Mouse (Mus musculus): Measurements from ENCODE around the gene Stxbp6. TPM values are rescaled to one million over a fixed set of nuclear protein-coding genes. Genes with fewer than 3 reads are reported as not detected.

Gene Stxbp6
- polyA plus RNA-seq, 1 experiment from 2014 or later, result 19.5 TPM

DNA sequence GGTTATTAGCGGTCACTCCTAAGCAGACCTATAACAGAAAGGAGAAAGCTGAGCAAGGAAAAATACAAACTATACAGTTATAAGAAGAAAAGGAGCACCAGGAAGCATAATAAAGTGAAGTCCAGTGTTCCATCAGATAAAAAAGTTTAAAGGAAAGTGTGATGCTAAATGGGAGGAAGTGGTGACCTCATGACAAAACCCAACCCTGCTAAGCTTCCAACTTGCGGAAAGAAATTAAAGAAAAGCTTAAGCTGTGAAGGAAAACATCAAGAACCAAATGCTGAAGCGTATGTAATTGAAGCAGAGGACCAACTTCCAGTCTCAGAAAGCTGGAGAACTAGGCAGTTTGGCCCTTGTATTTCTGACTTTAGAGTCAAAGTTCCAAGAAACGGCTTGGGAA lies 77.1 kb downstream of the Stxbp6 start:
- ATAC-seq (ENCODE audit: insufficient number of reproducible peaks, insufficient read depth, low FRiP score, low read depth), result no peak
- Histone ChIP-seq H3K4me1 (ENCODE audit: control insufficient read depth, insufficient read depth, low read length) (no peaks in the 10 kb centered on the region), H3K27ac (ENCODE audit: low read length) (no peak overlapping the region), H3K9me3 (ENCODE audit: control insufficient read depth, low read depth, low read length) (no peaks in the 10 kb centered on the region), H3K9ac (replicated peaks; ENCODE audit: low read depth, low read length) (no peak overlapping the region), H3K36me3 (ENCODE audit: control insufficient read depth, insufficient read depth, low read length) (no peaks in the 10 kb centered on the region), H3K4me2 (replicated peaks; ENCODE audit: low read depth, low read length) (no peak overlapping the region), H3K4me3 (ENCODE audit: low read depth, low read length) (no peak overlapping the region), H3K27me3 (ENCODE audit: control insufficient read depth, insufficient read depth, low read length) (no peaks in the 10 kb centered on the region)
- WGBS, result 82% methylated on average over 4 of the region's 4 CpGs

DNA sequence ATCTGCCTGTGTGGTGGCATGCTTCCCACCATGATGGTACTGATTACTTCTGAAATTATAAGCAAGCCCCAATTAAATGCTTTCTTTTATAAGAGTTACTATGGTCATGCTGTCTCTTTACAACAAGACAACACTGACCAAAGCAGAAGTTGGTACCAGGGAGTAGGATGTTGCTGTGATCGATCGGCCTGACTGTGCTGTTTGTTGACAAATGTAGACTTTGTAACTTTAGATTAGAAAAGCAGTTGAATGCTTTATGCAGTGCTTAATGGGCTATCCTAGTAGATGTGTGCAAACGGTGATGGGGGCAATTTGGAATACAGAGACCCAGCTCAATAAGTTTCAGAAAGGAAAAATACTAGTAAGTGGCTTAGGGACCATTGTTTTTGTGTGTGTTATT lies 77.6 kb downstream of the Stxbp6 start:
- no peak for ATAC-seq (ENCODE audit: insufficient number of reproducible peaks, insufficient read depth, low FRiP score, low read depth)
- WGBS, result 84% methylated on average over 3 of the region's 3 CpGs
- H3K9me3 ChIP-seq (ENCODE audit: control insufficient read depth, low read depth, low read length), result no peaks in the 10 kb centered on the region

DNA sequence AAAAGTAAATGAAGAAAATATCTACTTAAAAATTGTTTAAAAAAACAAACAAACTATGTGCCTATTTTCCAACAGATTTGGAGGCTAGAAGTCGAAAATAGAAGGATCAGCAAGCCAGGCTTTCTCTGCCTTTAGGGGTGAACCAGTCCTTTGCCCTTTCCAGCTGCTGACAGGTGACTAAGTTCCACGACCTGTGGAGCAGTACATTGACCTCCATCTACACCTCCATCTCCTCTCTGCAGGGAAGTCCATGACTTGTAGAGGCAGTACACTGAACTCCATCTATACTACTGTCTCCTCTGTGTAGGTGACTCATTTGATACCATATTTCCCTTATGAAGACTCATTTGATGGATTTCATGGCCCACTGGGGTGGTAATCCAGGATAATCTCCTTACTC lies 78.2 kb downstream of the Stxbp6 start:
- 75% methylated on average over 2 of the region's 2 CpGs for WGBS
- H3K9ac ChIP-seq (replicated peaks; ENCODE audit: low read depth, low read length), result no peak overlapping the region
- H3K4me2 ChIP-seq (replicated peaks; ENCODE audit: low read depth, low read length), result no peak overlapping the region
- no peak overlapping the region for H3K4me3 ChIP-seq (ENCODE audit: low read depth, low read length)
- H3K27me3 ChIP-seq (ENCODE audit: control insufficient read depth, insufficient read depth, low read length), result no peaks in the 10 kb centered on the region
- no peak for ATAC-seq (ENCODE audit: insufficient number of reproducible peaks, insufficient read depth, low FRiP score, low read depth)
- no peaks in the 10 kb centered on the region for H3K36me3 ChIP-seq (ENCODE audit: control insufficient read depth, insufficient read depth, low read length)
- no peaks in the 10 kb centered on the region for H3K9me3 ChIP-seq (ENCODE audit: control insufficient read depth, low read depth, low read length)
- no peaks in the 10 kb centered on the region for H3K4me1 ChIP-seq (ENCODE audit: control insufficient read depth, insufficient read depth, low read length)
- H3K27ac ChIP-seq (ENCODE audit: low read length), result no peak overlapping the region

More for the DNA sequence above, 77.6 kb downstream of the Stxbp6 start:
- Histone ChIP-seq H3K9ac (replicated peaks; ENCODE audit: low read depth, low read length) (no peak overlapping the region), H3K36me3 (ENCODE audit: control insufficient read depth, insufficient read depth, low read length) (no peaks in the 10 kb centered on the region), H3K4me1 (ENCODE audit: control insufficient read depth, insufficient read depth, low read length) (no peaks in the 10 kb centered on the region), H3K27me3 (ENCODE audit: control insufficient read depth, insufficient read depth, low read length) (no peaks in the 10 kb centered on the region), H3K4me3 (ENCODE audit: low read depth, low read length) (no peak overlapping the region), H3K4me2 (replicated peaks; ENCODE audit: low read depth, low read length) (no peak overlapping the region), H3K27ac (ENCODE audit: low read length) (no peak overlapping the region)

DNA sequence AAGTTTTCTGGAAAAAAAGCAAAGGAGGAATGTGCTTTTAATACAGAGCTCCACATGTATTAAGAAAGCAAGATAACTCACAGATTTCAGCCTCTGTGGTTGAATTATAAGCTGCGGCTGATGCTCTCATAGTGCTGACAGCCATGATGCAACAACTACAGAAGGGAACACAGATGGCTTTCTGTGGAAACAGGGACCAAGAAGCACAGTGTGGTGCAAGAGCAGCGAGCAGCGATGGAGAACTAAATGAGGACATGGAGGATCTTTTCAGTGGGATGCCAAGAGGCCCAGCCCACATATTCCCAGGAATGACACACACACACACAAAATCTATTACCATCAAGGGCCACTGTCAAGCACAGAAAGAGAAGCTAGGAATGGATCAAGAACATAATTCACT lies 81.1 kb downstream of the Stxbp6 start:
- WGBS, result 94% methylated on average over 3 of the region's 3 CpGs
- Histone ChIP-seq H3K4me2 (replicated peaks; ENCODE audit: low read depth, low read length) (no peak overlapping the region), H3K27ac (ENCODE audit: low read length) (no peak overlapping the region), H3K9ac (replicated peaks; ENCODE audit: low read depth, low read length) (no peak overlapping the region), H3K4me3 (ENCODE audit: low read depth, low read length) (no peak overlapping the region), H3K36me3 (ENCODE audit: control insufficient read depth, insufficient read depth, low read length) (no peaks in the 10 kb centered on the region), H3K4me1 (ENCODE audit: control insufficient read depth, insufficient read depth, low read length) (no peaks in the 10 kb centered on the region), H3K27me3 (ENCODE audit: control insufficient read depth, insufficient read depth, low read length) (no peaks in the 10 kb centered on the region), H3K9me3 (ENCODE audit: control insufficient read depth, low read depth, low read length) (no peaks in the 10 kb centered on the region)
- no peak for ATAC-seq (ENCODE audit: insufficient number of reproducible peaks, insufficient read depth, low FRiP score, low read depth)

DNA sequence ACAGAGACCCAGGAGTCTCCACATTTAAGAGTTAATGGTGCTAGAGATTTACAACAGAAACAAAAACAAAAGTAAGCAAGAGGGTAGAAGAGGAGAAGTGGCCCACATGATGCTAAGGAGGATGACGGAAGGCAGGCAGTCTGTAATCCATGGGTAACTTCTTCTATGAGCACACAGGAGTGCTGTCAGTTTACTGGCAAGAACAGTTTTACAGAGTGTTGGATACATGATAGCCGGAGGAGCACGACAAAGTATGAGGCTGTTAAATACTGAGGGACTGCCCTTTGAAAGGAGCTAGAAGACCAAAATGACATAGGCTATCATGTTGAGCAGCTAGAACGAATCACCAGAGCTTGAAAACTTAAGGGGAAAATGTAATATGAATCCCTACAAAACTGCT lies 81.7 kb downstream of the Stxbp6 start:
- Histone ChIP-seq H3K4me1 (ENCODE audit: control insufficient read depth, insufficient read depth, low read length) (no peaks in the 10 kb centered on the region), H3K9me3 (ENCODE audit: control insufficient read depth, low read depth, low read length) (no peaks in the 10 kb centered on the region), H3K36me3 (ENCODE audit: control insufficient read depth, insufficient read depth, low read length) (no peaks in the 10 kb centered on the region), H3K9ac (replicated peaks; ENCODE audit: low read depth, low read length) (no peak overlapping the region), H3K27me3 (ENCODE audit: control insufficient read depth, insufficient read depth, low read length) (no peaks in the 10 kb centered on the region), H3K4me3 (ENCODE audit: low read depth, low read length) (no peak overlapping the region), H3K4me2 (replicated peaks; ENCODE audit: low read depth, low read length) (no peak overlapping the region), H3K27ac (ENCODE audit: low read length) (no peak overlapping the region)
- 78% methylated on average over 4 of the region's 4 CpGs for WGBS
- ATAC-seq (ENCODE audit: insufficient number of reproducible peaks, insufficient read depth, low FRiP score, low read depth), result no peak

DNA sequence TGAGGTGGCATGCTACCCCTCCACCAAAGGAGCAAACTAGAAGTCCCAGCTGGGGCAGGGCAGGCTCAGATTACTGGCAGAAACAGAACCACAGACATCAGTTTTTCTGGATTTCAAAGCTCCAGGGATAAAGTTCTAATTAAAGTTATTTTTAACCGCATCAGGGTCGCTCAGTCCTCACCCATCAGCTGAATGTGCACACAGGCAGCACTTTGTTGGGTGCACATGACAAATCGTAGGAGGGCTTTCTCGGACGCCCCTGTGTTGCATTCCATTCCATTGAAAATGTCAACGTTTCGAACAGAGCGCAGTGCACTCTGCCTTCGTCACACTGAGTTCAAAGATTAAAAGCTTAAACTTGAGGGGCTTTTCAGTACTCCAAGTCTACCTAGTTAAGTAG lies 84.1 kb downstream of the Stxbp6 start:
- H3K36me3 ChIP-seq (ENCODE audit: control insufficient read depth, insufficient read depth, low read length), result no peaks in the 10 kb centered on the region
- no peaks in the 10 kb centered on the region for H3K4me1 ChIP-seq (ENCODE audit: control insufficient read depth, insufficient read depth, low read length)
- no peaks in the 10 kb centered on the region for H3K27me3 ChIP-seq (ENCODE audit: control insufficient read depth, insufficient read depth, low read length)
- H3K4me3 ChIP-seq (ENCODE audit: low read depth, low read length), result no peak overlapping the region
- no peak overlapping the region for H3K27ac ChIP-seq (ENCODE audit: low read length)
- 54% methylated on average over 9 of the region's 9 CpGs for WGBS
- no peak overlapping the region for H3K9ac ChIP-seq (replicated peaks; ENCODE audit: low read depth, low read length)
- no peaks in the 10 kb centered on the region for H3K9me3 ChIP-seq (ENCODE audit: control insufficient read depth, low read depth, low read length)
- H3K4me2 ChIP-seq (replicated peaks; ENCODE audit: low read depth, low read length), result no peak overlapping the region
- no peak for ATAC-seq (ENCODE audit: insufficient number of reproducible peaks, insufficient read depth, low FRiP score, low read depth)

DNA sequence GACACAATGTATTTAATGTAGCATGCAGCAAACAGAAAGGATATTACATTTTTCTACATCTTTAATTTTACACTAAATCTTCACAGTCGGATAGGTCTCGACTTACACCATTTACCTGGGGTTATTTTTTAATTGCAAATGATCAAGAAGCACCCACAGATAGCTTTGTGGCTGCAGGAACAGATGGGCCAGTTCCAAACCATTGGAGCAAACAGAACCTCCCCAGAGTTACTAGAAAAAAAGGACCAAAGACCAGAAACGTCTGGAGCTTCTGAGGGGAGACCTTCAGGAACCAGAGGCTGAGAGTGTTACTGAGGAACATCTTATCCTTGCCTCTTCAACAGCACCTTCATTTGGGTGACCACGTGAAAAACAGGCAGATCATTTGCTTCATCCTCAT lies 85.5 kb downstream of the Stxbp6 start:
- 83% methylated on average over 4 of the region's 4 CpGs for WGBS
- Histone ChIP-seq H3K9ac (replicated peaks; ENCODE audit: low read depth, low read length) (no peak overlapping the region), H3K9me3 (ENCODE audit: control insufficient read depth, low read depth, low read length) (no peaks in the 10 kb centered on the region), H3K36me3 (ENCODE audit: control insufficient read depth, insufficient read depth, low read length) (no peaks in the 10 kb centered on the region), H3K4me3 (ENCODE audit: low read depth, low read length) (no peak overlapping the region), H3K27ac (ENCODE audit: low read length) (no peak overlapping the region), H3K27me3 (ENCODE audit: control insufficient read depth, insufficient read depth, low read length) (no peaks in the 10 kb centered on the region), H3K4me2 (replicated peaks; ENCODE audit: low read depth, low read length) (no peak overlapping the region), H3K4me1 (ENCODE audit: control insufficient read depth, insufficient read depth, low read length) (no peaks in the 10 kb centered on the region)
- ATAC-seq (ENCODE audit: insufficient number of reproducible peaks, insufficient read depth, low FRiP score, low read depth), result no peak

DNA sequence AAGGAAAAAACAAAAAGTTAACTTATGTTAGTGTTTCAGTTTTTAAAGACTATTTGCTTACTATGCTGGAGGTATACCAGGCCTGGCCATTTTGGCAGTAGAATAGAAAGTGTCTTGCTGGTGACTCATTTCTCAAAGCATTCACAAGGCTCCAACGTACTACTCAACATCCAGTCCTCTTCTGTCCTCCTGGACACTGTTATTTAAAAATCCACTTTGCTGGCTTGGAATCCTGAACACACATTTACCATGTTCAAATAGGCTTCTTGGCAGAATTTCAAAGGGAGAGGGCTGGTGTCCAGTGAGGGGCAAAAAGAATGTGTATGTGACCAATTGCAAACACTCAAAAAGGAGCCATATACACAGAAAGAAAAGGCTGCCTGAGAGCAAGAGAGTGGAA lies 86.7 kb downstream of the Stxbp6 start:
- ATAC-seq (ENCODE audit: insufficient number of reproducible peaks, insufficient read depth, low FRiP score, low read depth), result no peak
- no peak overlapping the region for H3K4me3 ChIP-seq (ENCODE audit: low read depth, low read length)
- H3K4me1 ChIP-seq (ENCODE audit: control insufficient read depth, insufficient read depth, low read length), result no peaks in the 10 kb centered on the region
- H3K4me2 ChIP-seq (replicated peaks; ENCODE audit: low read depth, low read length), result no peak overlapping the region
- WGBS, result 51% methylated on average over 1 of the region's 1 CpGs
- H3K36me3 ChIP-seq (ENCODE audit: control insufficient read depth, insufficient read depth, low read length), result no peaks in the 10 kb centered on the region
- H3K9ac ChIP-seq (replicated peaks; ENCODE audit: low read depth, low read length), result no peak overlapping the region
- H3K27ac ChIP-seq (ENCODE audit: low read length), result no peak overlapping the region
- no peaks in the 10 kb centered on the region for H3K9me3 ChIP-seq (ENCODE audit: control insufficient read depth, low read depth, low read length)
- H3K27me3 ChIP-seq (ENCODE audit: control insufficient read depth, insufficient read depth, low read length), result no peaks in the 10 kb centered on the region

DNA sequence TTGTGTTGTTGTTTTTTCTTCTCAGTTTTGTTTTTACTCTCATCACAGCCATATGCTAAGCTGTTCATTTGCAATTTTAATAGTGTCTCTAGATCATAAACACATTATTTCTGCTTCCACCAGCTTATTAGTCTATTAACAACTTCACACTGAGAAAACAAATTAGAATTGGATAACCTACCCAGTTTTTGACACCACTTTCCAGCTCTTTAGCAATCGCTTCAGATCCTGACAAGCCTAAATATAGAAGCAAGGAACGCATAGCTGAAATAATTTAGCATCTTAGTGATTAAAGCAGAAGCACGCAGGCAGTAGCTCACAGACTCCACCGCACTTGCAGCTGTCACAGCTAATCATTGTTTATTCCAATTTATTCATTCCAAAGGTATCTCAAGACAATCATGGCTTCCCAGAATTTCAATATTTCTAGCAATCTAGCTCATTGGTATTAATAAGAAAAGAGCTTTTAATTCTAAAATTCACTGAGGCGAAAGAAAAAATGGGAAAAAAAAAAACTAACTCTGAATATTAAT lies 95.1 kb downstream of the Stxbp6 start:
- Histone ChIP-seq H3K4me3 (ENCODE audit: low read depth, low read length) (no peak overlapping the region), H3K4me1 (ENCODE audit: control insufficient read depth, insufficient read depth, low read length) (no peaks in the 10 kb centered on the region), H3K27ac (ENCODE audit: low read length) (no peak overlapping the region), H3K36me3 (ENCODE audit: control insufficient read depth, insufficient read depth, low read length) (no peaks in the 10 kb centered on the region), H3K27me3 (ENCODE audit: control insufficient read depth, insufficient read depth, low read length) (no peaks in the 10 kb centered on the region), H3K9me3 (ENCODE audit: control insufficient read depth, low read depth, low read length) (no peaks in the 10 kb centered on the region), H3K9ac (replicated peaks; ENCODE audit: low read depth, low read length) (no peak overlapping the region), H3K4me2 (replicated peaks; ENCODE audit: low read depth, low read length) (no peak overlapping the region)
- 58% methylated on average over 5 of the region's 5 CpGs for WGBS
- ATAC-seq (ENCODE audit: insufficient number of reproducible peaks, insufficient read depth, low FRiP score, low read depth), result no peak

Data from stomach, embryonic 14.5 days (tissue).